Mouse (Mus musculus) cerebellum, postnatal 36 days (tissue): Measurements from ENCODE around the gene Aqp5.

Experiments
- DNase-seq, 2 experiments: peaks; one replicate each; pipeline ENCODE4 v3.0.0; 2021 to 2022; ENCODE audit warnings: mixed read lengths in 2 of 2

The Aqp5 gene

DNA sequence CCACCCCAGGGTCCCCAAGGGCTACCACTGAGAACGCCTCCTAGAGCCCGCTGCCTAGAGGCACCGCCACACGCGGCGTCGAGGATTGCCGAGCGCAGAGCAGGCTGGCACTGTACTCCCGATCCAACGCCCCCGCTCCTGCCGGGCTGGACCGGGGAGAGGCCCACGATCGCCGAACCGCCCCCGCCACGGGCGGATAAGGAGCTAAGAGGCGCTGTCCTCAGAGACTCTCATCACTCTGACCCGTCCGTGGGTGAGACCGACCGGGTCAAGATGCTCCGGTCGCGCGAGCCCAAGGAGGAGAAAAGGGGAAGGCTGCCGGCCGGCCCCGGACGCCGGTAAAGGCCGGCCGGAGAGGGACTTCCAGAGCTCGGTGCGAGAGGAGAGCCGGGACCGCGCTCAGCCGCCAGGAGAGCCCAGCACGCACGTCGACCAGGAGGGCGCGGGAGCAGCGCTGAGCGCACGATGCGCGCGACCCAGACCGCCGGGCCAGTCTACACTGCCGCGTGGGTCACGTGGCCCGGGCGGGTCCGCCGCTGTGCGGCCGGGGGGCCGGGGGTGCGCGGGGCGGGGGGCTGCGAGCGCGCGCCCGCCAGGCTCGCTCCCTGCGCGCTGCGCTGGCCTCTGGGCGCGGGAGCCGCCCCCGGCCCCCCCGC, at the start of gene Aqp5:
Gene Aqp5, plus strand, starts transcription at position 354 of the 656 bp plus-strand sequence.
- DNase-seq: no peak

DNA sequence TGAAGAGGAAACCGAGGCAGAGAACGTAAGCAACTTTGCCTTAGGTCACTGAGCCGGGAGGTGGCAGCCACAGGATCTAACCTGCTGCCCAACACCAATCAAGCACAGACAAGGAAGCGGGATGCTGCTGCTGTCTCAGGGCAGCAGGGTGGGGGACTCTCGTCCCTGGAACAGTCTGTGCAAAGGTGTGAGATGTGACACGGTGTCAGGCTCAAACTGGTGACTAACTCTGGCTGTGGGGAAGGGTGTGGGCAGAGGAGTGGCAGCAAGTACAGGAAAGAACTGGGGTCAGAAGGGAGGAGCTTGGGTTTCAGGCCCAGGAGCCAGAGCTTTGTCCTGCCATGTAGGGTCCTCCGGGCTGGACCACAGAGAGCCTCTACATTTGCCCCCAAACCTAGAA, 46.5 kb upstream of the Aqp5 start:
- no peak for DNase-seq

DNA sequence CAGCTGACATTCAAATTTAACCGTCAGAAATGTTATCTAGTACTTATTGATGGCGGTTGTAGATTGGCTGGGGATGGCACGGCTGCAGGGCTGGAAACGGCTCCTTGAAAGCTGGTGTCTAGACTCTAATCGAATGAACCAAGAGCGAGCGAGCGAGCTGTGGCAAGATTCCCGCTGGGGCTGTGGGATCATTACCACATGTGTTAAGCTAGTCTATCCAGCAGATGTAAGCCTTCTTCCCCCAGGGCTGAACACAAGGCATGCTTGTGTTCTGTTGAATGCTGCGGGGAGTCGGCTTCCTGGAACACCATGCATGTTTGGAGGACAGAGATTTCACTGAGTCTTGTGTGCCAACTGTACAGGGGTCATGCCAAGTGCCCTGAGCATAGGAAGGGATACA, 44.0 kb upstream of the Aqp5 start:
- no peak for DNase-seq

DNA sequence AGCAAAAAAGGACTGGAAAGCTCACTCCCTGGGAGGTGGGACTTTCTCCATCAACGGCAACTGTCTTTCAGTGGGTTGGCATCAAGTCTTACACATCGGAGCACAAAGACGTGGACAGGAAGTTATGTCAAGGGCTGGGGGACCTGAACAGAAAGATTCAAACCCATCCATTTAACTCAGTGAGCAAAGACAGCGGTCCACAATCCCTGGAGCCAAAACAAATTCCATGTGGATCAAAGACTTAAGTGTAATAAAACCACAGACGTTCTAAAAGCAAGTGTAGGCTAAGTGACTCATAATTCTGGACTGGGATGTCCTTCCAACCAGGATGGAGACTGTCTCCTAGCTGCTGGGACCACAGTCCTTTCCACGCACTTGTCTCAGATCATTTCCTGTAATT, 42.9 kb upstream of the Aqp5 start:
- no peak for DNase-seq

DNA sequence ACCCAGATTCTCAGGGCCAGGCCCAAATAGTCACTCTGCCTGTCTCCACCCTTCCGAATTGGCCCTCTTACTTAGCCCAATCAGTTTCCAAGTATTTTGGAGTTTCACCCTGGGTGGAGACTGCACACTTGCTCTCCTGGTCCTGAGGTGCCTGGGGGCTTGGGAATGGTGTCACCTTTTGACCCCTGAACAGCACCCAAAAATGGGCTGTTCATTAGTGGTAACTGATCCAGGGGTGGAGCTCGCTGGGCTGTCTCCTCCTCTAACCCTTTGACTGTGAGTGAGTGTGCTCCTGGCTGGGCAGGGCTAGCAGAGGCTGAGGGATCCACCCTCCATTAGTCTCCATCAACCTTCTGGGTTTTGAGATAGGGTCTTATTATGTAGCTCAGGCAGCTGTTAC, 40.7 kb upstream of the Aqp5 start:
- DNase-seq: no peak

DNA sequence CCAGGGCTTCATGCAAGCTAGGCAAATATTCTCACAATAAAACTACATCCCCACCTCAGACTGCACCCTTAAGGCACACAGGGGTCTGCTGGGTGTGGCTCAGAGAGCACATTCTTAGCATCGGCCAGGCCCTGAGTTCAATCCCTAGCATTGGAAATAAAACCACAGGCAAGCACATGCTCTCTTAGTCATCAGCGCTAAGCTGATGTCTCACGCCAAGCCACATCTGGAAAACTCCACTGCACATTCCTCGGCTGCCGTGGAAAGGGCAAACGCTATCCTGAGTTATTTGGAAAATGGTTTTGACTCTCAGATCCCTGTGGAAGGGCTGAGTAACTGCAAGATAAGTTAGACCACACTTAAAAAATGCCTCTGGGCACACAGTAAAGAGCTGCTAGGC, 36.8 kb upstream of the Aqp5 start:
- DNase-seq: no peak

DNA sequence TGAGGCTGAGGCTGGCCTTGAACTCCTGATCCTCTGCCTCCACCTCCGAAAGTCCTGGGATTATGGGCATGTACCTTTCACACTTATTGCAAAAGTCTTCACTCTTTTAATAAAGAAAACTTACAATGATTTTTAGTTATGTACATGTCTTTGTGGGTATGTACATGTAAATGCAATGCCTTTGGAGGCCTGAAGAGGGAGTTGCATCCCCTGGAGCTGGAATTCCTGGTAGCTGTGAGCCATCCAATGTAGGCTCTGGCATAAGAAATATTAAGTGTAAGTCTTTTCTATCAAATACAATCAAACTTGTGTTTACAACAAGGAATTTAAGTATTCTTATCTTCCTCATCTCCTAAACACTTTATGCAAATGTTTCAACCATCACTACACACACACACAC, 31.6 kb upstream of the Aqp5 start:
- DNase-seq: no peak

DNA sequence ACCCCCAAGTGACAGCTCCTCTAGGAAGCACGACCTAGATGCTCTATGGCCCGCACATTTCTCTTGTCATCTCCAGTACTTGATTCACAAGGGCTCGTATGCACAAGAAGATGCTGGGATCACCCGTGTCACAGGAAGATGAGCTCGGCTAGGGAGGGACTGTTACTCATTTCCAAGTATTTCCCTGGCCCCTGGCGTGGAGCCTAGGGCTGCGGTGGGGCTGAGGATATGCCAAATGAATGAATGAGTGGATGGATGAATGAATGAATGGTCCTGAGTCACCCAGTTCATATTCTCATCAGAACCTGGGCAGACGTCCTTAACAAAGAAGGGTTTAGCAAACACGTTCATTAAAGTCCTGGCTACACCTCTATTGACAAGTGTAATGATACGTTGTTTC, 30.3 kb upstream of the Aqp5 start:
- no peak for DNase-seq

DNA sequence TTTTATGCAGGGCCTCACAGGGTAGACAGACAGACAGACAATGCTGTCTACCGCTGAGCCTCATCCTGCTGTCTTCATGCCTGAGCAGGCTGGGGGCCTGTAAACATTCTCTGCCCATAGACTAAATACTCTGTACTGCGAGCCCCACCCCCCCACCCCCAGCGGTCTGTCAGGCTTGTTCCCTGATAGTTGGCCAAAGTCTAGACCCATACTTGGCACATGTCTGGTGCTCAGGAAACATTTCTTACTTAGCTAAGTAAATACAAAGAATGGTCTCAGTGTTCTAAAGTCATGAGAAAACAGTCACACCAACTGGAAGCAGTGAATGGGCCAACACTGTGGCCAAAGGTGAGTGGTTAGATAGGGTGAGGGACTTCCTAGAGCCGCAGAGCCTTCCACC, 23.2 kb upstream of the Aqp5 start:
- no peak for DNase-seq

DNA sequence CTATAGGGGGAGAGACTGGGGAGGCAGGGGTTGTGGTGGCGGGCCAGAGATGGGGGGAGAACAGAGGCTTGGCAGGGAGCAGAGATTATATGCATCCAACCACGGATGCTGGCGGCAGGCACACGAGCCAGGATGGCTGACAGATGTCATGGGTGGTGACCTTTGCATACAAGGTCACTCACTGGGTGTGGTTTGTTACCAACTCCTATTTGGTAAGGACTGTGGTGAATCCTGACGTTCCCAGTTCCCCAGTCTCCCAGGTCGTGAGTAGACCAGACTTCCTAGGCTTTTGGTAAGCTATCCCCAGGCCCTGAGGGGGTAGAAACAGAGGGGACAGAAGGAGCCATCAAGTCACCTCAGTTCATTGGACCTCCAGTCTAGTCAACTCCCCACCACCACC, 21.9 kb upstream of the Aqp5 start:
- no peak for DNase-seq

DNA sequence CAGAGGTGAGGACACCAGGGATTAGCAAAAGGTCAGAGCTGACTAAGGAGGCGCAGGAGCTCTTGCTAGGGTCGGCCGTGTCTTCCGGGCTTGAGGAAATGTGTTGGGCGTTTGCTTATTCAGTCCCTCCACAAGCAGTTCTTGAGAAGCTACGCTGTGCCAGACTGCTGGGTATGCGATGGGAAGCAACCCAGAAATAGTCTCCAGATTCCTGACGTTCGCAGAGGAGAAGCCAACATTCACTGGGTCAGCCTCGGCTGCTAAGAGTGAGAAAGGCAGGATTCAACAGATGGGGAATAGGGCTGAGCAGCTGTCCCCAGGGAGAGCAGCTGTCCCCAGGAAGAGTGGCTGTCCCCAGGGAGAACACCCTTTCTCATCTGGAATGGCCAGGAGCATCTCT, 21.5 kb upstream of the Aqp5 start:
- no peak for DNase-seq

DNA sequence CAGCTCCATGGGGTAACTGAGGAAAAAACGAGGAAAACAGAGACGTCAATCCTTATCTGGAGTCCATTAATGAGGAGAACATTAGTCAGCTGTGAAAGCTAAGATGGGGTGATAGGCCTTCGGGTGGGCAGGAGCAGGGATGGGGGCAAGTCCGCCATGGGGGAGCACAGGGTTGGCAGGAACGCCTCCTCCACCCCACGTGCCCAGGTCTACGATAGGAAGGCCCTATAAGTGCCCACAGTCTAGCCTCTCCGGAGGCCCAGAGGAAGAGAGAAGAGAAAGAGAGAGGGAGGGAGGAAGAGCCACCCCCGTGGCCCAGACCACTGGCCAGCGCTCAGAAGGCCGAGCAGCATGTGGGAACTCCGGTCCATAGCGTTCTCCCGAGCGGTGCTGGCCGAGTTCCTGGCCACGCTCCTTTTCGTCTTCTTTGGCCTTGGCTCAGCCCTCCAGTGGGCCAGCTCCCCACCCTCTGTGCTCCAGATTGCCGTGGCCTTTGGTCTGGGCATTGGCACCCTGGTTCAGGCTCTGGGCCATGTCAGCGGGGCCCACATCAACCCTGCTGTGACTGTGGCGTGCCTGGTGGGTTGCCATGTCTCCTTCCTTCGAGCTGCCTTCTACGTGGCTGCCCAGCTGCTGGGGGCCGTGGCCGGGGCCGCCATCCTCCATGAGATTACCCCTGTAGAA, 11.6 kb upstream of the Aqp5 start, which contains the start of gene Aqp2:
Gene Aqp2, plus strand, starts transcription at position 254 of the 684 bp plus-strand sequence.
- DNase-seq: peak in 1 of 2 experiments; percentile 25

DNA sequence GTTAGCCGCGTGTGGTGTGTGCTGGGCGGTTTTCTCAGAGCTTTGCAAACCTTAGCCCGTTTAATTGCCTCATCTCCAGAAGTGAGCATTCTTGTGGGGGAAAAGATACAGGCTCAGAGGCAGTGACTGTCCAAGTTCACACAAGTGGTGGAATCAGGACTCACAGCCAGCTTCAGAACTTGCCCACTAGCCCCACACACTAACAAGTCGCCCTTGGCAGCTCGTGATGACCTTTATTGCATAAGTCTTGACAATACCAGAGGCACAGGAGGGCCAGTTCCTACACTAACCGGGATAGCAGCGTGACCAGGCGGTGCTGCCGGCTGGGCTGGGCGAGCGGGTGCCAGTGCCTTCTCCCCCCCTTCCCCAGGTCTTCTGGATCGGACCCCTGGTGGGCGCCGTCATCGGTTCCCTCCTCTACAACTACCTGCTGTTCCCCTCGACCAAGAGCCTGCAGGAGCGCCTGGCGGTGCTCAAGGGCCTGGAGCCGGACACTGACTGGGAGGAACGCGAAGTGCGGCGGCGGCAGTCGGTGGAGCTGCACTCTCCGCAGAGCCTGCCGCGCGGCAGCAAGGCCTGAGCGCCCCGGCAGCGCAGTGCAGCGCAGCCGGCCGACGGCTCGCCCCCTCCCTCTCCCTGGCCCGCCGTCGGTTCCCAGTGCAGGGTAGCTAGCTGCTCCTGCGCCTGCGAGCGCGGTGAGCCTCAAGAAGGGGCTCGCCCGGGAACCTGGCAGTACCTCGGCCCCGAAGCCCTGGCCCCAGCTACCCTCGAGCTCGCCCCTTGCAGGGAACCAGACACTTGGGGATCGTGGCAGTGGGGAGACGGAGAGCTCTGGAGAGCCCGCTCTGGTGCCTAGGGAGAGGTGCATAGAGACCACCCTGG, 6.9 kb upstream of the Aqp5 start:
- DNase-seq: peak; percentile 21 to 50

DNA sequence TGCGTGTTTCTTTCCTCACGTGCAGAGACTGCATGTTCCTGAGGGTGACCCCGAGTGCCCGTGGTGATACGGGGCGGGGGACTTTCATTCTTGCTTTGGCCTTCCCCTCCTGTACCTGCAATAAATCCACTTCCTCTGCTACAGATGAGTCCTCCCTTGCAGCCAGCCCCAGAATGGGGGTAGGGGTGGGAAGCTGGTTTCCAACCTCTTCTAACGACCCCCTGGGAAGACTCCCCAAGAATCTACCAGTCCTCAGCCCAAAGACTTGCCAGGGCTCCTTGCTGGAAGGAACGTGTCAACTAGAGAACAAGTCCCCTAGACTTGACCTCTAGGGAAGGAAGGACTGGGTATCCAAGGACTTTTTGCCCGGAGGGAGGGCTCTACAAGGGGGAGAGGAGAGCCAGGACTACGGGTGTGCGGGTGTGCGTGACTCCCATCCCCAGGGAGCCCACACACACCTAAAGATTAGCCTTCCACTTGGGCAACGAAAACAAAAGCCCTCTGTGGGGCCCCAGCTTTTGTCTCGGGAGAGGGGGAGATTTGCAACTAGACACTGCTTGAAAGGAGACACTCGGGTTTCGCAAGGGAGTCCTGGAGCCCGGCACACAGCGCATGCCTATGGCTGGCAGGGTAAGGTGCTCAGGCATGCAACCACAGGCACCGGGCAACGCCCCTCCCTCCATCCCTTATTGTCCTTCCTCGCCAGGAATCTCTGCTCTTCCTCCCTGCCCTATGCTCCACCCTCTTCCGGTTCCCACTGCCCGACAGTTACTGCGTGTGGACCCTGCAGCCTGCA, 6.0 kb upstream of the Aqp5 start:
- no peak for DNase-seq

DNA sequence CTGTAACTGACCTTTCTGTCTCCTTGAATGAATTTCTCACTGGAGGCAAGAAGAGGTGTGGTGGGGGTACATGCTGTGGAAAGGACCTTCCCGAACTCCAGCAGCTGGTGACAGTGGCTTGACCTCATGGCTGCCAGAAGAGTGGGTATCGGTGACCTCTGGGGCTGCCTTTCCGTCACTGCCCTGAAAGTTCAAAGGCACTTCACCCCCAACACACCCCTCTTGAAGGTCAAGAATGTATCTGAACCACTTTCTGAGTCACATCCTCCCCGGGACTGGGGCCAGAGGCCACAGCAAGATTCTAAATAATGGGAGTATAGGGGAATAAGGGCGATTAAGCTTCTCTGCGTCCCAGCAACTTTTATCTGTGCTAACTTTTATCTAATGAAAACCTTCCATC, 4.8 kb upstream of the Aqp5 start:
- no peak for DNase-seq

DNA sequence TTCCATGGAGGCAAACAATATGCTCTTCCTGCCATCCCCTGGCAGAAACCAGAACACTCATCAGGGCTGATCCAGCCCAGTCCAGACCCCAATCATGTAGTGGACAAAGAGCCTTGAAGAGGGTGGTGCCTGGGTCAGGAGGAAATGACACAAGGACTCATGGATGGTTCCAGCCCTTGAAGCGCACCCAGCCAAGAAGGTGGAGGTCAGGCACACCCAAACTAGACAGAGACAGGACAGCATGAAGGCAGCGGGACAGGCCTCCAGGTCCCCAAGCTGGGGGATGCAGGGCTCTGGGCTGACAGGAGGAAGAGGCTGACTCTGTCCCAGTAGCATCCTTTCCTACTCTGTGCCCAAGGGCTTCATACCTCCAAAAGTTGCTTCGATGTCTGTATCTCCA, 4.1 kb upstream of the Aqp5 start:
- no peak for DNase-seq

DNA sequence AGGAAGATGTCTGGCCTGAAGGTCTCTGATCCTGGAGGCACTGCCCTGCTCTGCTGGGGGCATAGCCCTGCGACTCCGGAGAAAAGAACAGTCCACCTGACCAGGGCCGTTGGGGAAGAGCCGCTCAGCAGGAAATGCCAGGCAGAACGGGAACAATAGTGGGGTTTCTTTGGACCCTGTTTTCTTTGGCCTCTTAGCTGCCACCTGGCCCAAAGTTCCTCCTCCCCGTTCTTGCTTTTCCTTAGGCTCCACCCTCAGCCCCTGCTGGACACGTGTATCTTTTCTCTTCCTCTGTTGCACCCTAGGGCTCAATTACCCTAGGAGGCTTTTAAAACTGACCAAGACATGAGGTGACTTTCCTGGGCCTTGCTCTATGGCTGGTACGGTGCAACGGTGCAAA, 1.3 kb upstream of the Aqp5 start:
- DNase-seq: no peak

DNA sequence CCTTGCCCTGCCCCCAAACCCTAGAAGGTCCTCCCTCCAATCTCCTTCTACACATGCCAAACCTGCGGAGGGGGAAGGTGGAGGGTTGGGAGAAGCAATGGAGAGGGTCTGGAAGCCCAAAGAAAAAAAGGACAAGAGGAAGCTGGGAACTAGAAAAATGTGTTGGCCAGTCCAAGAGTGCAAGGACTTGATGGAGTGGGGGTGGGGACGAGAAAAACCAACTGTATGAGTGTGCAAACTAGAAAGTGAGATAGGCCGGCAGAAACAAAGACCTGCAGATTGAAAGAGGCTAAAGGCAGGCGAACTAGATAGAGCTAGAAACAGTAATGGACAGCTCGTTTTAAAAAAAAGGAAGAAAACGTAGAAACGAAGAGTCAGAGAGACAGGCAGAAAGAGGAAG, 878 bp upstream of the Aqp5 start:
- DNase-seq: no peak

DNA sequence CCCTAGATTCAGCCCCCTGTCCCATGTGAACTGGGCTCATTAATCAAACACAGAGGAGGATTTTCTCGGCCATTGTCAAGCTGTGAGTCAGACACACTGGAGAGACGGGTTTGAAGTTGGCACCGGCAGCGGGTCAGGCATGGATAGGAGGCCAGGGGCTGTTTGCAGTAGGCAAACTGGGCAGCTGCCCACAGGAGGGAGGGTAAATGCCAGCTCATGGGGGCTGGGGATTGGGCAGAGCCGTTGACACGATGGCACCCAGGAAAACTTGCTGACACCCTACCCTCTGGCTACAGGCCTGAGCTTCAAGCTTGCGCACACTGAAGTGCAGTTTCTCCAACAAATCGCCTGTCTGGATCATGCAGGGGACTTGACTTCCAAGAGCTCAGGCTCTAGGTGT, 1.6 kb downstream of the Aqp5 start:
- DNase-seq: no peak

DNA sequence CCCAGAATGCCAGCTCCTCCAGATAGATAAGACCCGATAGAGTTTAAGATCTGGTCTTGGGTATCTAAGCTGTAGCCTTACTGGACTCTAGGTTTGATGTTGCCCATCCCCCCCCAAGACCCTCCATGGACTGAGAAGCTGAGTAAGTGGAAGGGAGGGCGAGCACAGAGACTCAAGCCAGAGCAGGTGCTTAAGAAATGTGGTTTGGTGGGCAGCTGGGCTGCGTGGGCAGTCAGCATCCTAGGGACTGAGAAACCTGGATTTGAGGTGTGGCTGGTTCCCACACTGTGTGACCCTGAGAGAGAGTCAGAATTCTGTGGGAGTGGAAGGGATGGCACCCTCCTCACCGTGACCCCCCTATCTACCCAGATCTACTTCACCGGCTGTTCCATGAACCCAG, 2.3 kb downstream of the Aqp5 start:
- no peak for DNase-seq

DNA sequence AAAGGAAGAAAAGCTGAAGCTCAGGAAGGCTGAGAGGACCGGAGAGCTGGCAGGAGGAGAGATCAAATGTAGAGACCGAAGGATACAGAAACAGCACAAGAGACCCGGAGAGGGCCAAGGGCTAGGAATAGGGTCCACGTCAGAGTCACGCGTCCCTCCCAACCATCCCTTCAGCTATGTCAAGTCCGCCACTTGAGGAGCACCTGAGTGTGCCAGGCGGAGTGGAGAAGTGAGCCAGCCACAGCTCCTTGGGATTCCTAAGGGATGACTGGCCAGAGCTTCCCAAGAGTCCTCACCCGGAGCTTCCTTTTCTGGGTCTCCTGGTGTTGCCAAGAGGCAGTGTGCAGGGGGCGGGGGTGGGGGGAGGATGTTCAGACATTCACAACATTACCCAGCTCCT, 4.4 kb downstream of the Aqp5 start:
- no peak for DNase-seq

DNA sequence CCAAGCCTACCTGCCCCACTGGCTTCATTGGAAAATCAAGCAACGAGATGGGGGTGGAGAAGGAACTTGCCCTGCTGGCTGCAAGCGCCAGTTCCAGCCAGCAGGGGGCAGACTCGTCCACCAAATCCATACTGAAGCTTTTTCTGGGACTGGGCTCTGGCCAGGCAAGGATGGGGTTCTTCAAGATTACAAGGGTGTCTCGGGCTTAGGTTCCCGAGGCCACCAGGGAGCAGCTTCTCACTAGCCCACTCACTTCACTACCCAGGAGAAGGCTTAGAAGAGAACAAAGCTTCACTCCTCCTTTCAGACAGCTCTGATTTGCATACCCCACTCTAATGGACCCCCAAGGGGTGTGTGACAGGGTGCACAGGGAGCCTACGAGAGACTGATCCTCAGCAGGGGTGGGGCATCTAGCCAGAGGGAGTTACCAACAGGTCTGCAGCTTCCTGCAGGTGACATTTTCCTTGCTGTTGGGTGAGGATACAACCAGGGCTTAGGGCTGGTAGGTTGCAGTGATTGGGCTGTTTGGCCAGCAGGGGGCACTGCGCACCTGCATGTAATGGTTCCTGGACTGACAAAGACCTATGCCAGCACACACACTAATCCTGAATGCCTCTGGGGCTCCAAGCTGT, 5.6 kb downstream of the Aqp5 start:
- DNase-seq: peak; percentile 95 to 97

DNA sequence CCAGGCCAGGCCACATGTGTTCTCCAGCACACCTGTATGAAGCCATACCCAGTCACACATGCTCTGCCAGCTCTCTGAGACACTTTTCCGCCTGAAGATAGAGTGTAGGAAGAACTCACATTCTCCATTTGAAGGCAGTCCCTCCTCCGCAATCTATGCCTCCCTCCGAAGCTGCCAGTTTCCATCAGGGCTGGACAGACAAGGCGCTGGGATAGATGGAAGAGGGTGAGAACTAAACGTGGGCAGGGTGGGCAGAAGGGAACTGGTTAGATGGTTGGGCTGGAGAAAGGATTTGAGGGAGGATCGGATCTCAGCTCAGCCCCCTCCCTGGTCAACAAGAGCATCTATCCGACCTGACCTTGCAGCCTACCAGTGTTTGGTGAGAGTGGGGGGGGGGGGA, 6.3 kb downstream of the Aqp5 start:
- DNase-seq: no peak
